In the genomic region with DNA sequence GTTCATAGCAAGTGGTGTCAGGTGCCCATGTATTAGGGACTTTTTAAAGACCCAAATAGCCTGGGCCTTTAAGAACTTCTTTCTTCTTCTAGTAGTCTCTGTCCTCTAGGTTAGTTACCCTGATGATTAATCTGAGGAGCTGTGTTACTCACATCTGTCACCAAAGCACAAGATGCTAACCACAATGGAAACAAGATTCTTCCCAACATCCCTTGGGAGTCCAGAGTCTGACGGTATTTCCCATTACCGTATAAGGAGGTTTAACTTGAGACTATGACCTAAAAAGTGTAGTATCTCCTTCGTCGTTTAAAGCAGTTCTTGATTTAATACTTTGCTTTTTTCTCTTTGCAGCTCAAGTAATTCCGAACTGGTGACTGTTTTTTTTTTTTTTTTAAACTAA, we compare ENCODE assay signal across 14 mouse cellular contexts.
"Had no signal": no experiment of that assay in that cellular context is flagged by ENCODE, and none has a peak within 500 bp of the region (broad histone marks: within the 10 kb centered on the region; RNA-seq: fewer than 3 reads in every experiment).

No protein-coding gene starts in this region.

- H3K4me1 ChIP-seq: midbrain, embryonic 10.5 days; midbrain, embryonic 12.5 days; neural tube, embryonic 12.5 days had no signal

- H3K4me2 ChIP-seq: lung, embryonic 14.5 days; midbrain, embryonic 12.5 days; neural tube, embryonic 12.5 days had no signal

- H3K27ac ChIP-seq: midbrain, embryonic 10.5 days; midbrain, embryonic 12.5 days; neural tube, embryonic 12.5 days had no signal

- H3K9me3 ChIP-seq: midbrain, embryonic 10.5 days; midbrain, embryonic 12.5 days; neural tube, embryonic 12.5 days had no signal

- ATAC-seq: midbrain, embryonic 16.5 days had no signal

- H3K36me3 ChIP-seq: midbrain, embryonic 10.5 days; midbrain, embryonic 12.5 days; neural tube, embryonic 12.5 days had no signal

- H3K4me3 ChIP-seq: midbrain, embryonic 10.5 days; midbrain, embryonic 12.5 days; neural tube, embryonic 12.5 days had no signal

- DNase-seq: lung, adult 18-20 months; lung, embryonic 14.5 days; lung, postnatal 10 days; lung, postnatal 4 days; midbrain, embryonic 14.5 days; right cerebral cortex, postnatal 14 days; spleen, adult 18-20 months; thymus, adult 18-20 months; thymus, postnatal 14 days; thymus, postnatal 36 days had no signal

- H3K9ac ChIP-seq: lung, embryonic 14.5 days; midbrain, embryonic 12.5 days; neural tube, embryonic 12.5 days had no signal

- H3K27me3 ChIP-seq: midbrain, embryonic 12.5 days; neural tube, embryonic 12.5 days had no signal
